Mouse (Mus musculus) E14TG2a.4 (cell line): ENCODE measurements around the gene Gabra5.

Source experiments
- CTCF ChIP-seq: conservative IDR thresholded peaks from 2 replicates; pipeline ENCODE4 v1.5.1; 2014; ENCODE audit warnings: low read length
- NANOG ChIP-seq: IDR thresholded peaks from 2 replicates; pipeline ENCODE4 v1.6.1; 2014; ENCODE audit warnings: borderline replicate concordance, low read length, mixed read lengths
- POU5F1 ChIP-seq: IDR thresholded peaks from 2 replicates; pipeline ENCODE4 v1.6.1; 2014; ENCODE audit warnings: low read length, borderline replicate concordance

- TF ChIP-seq CTCF = peak; percentile 83
- no peak for TF ChIP-seq NANOG
- TF ChIP-seq POU5F1 = no peak
These were observed 28.7 kb upstream of the Gabra5 start for GRCm38 (mm10) chr7:57538565-57538964.
